Mouse (Mus musculus) spleen, adult 2 months (tissue): Measurements from ENCODE around the gene Primpol.

Source experiments
- CTCF ChIP-seq: fragments of 200-500 bp; IDR thresholded peaks from 2 replicates; pipeline ENCODE4 v1.5.1; 2011; ENCODE audit warnings: mild to moderate bottlenecking, inconsistent platforms; ENCODE audit not compliant: insufficient read depth, insufficient read length, insufficient replicate concordance; ENCODE audit errors: extremely low read depth
- POLR2A ChIP-seq: fragments of 200-500 bp; IDR thresholded peaks from 2 replicates; pipeline ENCODE4 v1.6.1; 2011; ENCODE audit warnings: low read depth, low read length, inconsistent platforms

DNA sequence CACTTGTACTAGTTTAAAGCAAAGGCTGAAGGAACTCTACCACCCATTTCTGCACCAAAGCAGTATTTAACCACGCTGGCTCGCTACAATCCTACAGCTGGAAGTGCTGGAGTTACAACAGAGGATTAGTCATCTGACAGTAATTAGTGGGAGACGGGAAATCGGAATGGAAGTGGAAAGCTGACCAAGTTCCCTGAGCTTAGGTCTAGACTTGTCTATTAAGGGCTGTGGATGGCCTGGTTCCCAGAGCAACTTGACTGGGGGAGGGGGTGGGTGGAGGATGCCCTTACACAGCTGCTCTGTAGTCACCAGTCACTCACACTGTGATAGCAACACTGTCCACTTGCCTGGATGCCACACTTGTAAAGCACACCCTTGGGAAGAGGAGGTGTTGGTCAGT is 3.6 kb downstream of the Primpol start:
- TF ChIP-seq POLR2A, result no peak
- TF ChIP-seq CTCF, result no peak
